Mouse (Mus musculus): ENCODE measurements at regions not wholly inside any gene's neighbourhood (a gene's known extent, or its start where the extent isn't known, plus 50 kb on each side); places are given as distances from the start of the nearest gene placed in this dataset.

DNA sequence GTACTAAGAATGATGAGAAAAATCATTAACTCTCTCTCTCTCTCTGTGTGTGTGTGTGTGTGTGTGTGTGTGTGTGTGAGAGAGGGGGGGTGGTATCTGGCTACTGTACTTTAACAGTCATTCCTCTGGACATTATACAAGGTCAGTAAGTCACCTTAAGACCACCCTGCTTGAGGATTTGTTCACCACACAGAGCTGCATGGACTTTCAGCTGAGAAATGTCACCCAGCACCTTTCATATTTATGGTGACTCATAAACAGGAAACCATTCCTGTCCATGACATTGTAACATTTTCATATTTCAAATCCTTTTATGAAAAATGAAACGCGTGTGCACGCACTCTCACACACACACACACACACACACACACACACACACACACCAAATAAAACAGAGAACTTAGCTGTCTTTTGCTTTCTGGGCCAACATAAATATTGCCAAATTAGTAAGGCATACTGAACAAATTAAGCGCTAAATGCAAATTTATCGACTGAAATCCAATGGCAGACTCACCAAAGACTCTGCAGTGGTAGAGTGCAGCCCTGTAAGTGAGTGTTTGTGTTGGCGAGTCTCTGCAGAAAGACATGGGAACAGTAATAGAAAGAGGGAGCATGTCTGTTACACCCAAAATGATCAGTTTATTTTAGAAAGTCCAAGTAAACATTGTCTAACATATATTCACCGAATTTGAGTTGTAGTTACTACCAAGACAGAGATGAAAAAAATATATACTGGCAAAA, 277.7 kb downstream of the Osr1 start:
- no peak for DNase-seq (ENCODE audit: low spot score)

DNA sequence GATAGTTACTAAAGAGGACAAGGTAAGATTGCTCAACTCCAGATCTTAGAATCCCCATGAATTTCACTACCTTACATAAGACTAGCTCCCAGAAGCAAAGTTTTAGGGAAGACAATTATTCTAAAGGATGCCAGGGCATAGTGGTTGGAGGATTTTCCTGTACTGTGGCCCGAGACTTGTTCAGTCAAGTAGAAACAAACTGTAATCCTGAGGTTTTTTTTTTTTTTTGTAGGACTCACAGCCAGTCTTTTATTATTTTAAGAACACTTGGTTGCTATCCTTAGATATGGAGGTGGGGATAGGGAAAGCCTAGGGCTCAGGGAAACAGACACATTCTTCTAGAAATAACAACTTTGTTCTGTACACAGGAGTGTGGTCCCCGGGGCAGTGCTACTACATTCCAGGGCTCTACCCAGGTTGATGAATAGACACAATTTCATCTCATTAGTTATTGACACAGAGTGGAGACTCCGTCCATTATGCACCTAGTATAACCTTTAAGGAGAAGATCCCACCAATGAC, 285.6 kb downstream of the Osr1 start:
- no peak for DNase-seq (ENCODE audit: low spot score)

DNA sequence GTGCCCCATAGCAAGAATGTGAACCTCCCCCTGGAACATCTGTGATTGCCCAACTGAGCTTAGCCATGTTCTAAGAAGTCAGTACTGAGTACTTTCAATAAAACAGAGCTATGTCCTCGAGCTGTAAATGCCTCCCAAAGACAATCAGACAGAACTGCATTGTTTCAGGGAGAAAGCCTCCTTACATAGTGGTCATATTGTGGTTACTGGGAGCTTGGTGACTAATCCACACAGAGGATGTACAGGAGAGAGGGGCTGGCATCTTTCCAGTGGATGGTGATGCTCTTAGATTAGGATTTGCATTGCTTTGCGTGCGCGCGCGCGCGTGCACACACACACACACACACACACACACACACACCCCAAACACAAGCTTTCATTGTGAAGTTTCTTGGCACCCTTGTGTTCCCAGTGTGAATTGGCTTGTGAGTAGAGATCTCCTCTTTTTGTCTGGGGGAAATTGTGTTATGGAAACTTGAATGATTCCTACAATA, 286.3 kb downstream of the Osr1 start:
- peak; percentile 14 for DNase-seq (ENCODE audit: low spot score)

DNA sequence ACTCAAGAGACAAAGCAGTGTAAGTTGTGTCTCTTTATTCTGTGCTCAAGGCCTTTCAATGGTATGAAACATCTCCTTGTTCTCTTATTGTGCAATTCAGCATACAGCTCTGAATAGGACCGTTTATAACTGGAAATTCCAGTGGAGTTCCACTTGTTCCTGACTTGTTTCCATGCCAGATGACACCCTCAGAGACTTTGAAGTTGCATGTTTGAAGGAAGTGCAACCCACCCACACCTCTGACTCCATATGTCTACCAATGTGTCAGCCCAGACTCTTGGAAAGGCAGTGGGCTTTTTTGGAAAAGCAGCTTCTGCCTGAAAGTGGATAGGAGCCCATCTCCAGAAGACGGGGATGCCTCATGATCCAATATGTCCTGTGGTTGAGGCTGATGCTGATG, 288.1 kb downstream of the Osr1 start:
- DNase-seq (ENCODE audit: low spot score), result no peak

DNA sequence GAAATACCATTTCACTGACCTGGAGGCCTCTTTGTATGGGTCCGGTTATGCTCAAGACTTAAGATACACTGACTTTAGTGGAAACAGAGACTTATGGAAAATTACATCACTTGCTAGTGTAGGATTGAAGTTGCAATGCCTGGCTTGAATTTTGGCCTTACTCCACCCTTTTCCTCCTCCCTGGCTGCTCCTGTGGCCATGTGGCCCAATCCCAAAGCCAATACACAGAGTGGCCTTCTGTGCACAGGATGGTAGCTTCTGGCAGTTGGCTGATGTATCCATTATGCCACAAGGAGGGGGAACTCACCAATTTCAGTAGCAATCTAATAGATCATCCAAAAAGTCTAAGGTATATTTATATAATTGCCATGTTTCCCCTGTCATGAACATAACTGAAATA, 292.4 kb downstream of the Osr1 start:
- DNase-seq (ENCODE audit: low spot score), result no peak

DNA sequence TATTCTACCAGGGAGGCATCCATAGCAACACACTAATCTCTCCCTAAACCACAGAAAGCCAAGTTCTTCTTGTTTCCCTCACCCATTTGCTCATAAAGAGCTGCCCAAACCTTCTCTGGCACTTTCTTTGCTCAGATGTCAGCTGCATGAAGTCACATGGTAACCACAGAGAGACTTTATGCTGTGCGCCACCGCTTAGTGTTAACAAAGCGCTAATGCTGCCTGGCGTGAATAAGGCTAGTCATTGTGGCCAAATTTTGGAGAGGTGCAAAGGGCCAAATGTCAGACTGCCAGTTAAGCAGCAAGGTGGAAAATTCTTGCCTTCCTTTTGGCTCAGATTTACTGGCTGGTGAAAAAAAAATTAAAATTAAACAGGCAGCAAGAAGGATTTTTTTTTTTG, 302.3 kb downstream of the Osr1 start:
- no peak for DNase-seq (ENCODE audit: low spot score)

DNA sequence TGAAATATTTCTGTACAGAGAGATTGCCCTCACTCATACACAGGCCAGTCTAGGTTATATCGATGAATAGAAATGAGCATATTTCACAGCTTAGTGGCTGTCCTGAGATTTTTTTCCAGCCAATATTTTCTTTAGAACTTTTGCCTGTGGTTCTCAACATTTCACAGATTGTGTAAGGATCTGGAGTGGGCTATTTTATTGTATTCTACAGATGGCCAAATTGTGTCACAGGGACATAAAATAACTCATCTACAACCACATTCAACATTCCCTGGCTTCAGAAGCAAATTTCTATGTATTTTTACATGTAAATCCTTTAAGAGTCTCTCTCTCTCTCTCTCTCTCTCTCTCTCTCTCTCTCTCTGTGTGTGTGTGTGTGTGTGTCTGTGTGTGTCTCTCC, 303.3 kb downstream of the Osr1 start:
- DNase-seq (ENCODE audit: low spot score), result no peak

DNA sequence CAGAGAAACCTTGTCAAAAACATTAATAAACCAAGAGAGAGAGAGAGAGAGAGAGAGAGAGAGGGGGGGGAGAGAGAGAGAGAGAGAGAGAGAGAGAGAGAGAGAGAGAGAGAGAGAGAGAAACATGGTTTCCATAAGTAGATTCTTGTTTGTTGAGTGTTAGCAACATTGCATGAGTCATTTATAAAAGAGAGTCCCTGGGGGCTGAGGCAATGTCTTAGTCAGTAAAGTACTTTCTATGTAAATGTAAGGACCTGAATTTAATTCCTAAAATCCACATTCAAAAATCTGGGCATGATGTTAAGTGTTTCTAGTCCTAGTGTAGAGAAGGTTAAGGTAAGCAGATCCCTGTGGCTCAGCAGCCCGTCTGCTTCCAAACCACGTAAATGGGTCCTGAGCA, 304.9 kb downstream of the Osr1 start:
- no peak for DNase-seq (ENCODE audit: low spot score)

DNA sequence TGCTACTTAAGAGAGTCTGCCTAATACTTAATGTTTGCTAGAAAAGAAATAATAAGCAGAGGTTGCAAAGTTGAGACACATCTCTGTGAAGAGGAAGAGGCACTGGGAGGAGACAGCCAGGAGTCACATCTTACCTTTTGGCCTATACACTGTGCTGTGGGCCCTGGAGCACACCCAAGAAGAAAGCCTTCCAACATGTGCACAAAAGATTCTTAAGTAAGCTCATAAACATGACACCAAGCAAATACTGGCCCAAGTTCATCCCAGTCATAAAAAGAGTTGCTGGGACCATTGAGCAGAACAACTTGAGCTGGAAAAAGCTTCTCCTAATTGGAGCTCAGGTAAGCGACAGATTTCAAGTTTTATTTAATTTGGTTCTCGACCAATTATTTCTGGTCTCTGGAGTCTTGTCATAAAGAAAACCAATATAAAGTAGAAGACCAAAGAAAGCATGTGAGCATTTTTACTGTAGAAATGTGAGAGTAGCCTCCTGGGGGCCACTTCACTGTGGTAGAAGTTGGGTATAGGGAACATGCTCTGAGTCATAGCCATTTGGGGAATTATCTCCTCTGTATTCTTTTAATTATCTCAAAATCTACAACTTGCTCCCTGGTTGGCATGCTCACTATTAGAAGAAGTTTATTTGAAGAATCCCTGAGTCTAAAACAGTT, 312.2 kb downstream of the Osr1 start:
- peak; percentile 8 for DNase-seq (ENCODE audit: low spot score)

DNA sequence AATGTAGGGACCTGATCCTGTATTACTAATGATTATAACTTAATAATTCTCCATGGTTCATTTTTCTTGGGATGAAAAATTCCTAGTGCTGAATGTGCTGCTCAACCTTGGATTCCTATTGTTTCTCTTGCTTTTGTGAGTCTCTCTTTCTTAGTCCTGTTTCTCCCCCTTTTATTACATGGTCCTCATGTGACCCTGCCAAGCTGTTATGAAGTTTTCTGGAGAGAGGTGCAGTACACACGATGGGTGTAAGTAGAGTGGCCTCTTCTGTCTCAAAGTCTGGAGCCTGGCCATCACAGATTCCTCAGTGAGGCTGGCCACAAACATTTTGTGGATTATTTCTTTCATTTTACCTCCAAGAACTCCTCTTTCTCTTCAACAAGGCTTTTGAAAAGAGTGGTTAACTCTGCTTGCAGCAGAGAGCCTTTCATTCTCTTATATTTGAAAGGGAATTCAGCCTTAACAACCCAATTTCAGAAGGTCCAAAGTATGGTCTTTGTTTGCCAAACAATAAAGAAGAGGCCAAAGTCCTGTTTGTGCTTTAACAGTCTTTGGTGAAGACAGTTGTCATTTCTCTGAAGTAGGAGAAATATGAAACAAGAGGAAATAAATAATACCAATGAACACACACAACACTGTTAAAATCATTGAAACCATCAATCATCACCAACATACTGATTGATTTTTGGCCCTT, 313.3 kb downstream of the Osr1 start:
- no peak for DNase-seq (ENCODE audit: low spot score)

DNA sequence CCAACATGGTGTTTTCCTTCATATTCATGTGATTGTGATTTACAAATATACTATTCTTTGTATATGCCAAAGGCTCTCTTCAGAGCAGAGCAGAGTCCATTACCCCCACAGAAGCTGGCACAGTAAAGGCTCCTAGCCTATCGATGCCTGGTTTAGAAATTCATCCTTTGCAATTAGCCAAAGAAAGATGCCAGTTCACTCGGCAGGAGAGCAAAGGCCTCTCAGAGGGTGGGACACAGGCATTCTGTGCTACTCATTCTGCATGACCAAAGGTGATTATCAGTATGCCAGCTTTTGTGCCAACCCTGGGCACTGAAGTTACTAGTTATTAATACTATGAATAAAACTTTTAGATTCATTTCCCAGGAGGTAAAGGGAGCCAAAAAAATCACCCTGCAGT, 324.6 kb downstream of the Osr1 start:
- no peak for DNase-seq (ENCODE audit: low spot score)

DNA sequence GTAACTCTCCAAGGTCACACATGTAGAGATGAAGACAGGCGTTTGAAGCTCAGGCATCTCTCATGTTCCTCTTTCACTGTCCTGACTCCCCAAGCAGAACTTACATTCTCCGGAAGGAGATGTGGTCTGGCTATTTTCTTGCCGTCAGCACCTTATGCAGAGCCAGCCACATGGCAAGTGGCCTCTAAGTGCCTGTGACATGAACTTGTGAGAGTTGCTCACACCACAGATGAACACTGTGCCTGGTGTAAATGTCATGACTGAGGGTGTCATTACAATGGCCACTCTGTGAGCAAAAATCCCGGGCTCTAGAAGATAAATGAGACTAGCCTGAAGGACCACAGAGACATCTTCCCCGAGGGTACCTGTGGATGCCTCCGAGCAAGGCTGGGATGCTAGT, 328.1 kb downstream of the Osr1 start:
- DNase-seq (ENCODE audit: low spot score), result no peak

DNA sequence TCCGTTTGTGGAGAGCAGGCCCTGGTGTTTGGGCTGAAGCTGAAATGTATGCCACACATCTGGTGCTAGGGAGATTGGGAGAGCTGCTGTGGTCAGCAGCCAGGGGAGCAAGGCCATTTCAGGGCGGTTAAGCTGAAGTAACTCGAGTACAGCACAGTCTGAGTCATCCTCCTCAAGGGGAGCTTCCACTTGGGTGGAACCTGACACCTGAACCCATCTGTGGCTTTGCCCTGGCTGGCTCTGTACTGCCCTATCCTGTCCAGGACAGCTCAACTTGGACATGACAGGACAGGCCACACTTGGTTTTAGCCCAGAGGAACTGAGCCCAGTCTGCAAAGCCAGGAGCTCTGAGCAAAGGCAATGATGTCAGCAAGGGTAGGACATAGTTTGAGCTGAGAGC, 328.5 kb downstream of the Osr1 start:
- DNase-seq (ENCODE audit: low spot score), result peak; percentile 67

DNA sequence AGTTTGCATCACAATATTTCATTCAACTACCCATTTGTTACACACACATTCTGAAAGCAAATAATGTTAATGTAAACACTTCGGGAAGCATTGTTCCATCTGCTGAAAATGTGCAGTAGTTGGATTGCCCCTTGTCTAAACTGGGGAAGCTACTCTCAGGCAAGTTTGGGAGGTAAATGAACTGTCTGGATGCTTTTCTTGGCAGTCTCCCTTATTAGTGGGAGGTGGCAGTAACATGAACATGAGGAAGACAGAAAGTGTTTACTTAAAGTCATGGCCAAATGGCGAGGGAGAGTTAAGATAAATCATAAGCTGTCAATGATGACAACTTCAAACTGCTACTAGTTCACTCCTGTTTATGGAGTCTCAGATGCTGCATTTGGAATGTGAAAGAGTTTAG, 332.0 kb downstream of the Osr1 start:
- DNase-seq (ENCODE audit: low spot score), result no peak

DNA sequence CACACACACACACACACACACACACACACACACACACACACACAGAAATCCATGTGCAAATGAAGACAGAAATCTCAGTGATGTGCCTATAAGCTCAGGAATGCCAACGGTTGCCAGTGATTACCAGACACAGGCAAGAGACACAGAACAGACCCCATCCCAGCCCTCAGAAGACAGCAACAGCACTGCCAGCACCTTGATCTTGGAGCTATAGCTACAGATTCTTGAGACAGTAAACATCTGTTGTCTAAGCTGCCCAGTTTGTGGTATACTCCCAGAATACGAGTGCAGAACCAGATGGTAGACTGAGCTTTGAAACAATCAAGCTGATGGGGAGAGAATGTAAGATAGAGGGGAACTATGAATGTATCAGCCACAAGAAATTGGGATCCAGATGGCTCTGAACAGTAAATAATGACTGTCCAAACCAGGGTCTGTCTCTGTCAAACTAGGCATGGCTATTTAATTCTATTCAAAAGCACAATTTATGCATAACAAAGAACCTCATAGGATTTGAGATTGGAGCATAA, 333.9 kb downstream of the Osr1 start:
- DNase-seq (ENCODE audit: low spot score), result no peak

DNA sequence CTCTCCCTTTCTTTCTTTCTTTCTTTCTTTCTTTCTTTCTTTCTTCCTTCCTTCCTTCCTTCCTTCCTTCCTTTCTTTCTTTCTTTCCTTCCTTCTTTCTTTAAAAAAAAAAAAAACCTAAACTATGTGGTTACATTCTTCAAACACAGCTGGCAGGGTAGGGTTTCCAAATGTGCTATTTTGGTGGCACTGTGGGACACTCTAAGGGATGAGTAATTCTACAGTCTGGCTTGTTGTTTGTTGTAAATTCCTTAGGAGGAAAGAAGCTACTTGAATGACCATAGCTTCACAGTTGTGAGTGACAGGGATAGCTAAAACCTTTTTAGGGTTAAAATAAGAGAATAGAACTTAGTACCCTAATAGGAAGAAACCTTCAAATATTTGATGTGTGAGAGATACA, 342.4 kb downstream of the Osr1 start:
- no peak for DNase-seq (ENCODE audit: low spot score)

DNA sequence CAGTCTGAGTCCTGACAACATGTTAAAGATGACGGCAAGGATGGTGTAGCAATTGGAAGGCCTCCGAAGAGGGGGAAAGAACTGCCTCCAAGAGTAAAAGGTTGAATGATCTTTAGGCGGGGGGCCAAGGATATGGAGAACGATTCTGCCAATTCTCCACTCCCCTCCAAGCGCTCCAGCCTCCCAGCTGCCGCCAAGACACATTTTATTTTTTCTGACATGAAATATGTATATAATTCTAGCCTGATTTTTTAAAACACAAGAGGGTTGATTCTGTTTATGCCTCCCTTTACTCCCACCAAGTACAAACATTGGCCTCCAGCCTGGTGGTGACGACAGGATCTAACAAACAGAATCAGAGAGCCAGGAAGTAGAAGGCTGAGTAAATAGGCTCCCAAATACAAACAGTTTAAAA, 345.8 kb downstream of the Osr1 start:
- peak; percentile 63 for DNase-seq (ENCODE audit: low spot score)

DNA sequence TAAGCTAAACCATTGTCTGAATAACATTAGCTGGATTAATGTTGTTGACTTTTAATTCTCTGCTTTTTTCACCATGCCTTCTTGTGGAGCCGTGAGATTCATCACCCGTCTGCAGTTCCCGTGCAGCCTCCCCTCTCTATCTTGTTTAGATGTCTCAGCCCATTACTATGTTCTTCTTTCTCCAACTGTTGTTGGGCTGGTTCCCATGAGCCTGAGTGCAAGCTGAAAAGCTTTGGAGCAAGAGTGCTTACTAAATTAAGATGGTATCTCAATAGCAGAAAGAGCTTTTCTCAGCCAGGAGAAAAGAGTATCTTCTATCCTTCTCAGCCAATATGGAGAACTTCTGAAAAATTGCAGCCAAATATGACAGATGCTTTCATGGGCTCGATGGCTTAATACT, 348.1 kb downstream of the Osr1 start:
- no peak for DNase-seq (ENCODE audit: low spot score)

DNA sequence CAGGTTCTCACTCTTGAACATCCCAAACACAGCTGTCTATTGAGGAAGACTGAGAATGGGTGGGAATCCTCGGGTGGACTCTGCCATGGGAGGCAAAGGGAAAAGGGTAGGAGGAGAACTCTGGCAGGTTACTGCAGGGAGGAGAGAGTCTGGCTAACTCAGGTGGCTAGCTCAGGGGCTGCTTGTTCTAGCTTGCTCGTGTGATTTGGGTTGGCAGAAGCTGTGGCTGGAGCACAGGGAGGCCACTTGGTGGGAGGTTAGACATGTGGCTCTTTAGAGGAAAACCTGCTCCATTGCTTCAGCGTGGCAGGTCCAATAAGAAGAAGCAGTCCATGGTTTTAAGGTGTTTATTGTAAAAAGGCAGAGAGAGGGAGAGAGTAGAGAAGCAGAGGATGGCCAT, 349.1 kb downstream of the Osr1 start:
- DNase-seq (ENCODE audit: low spot score), result no peak

DNA sequence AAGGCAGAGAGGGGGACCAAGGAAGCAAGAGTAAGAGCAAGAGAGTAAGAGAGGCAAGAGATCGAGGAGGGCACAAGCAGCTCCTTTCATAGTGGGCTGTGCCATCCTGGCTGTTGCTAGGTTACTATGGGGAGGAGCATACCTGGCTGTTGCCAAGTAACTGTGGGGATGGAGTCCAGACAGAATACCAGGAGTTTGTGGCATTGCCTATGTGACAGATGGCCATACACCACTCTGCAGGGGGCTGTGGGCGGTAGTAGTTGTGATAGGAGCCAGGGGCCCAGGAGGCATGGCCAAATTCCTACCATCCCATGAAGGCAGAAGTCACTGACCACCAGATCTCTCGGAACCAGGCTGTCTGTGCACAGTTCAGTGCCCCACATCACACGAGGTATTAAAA, 349.5 kb downstream of the Osr1 start:
- DNase-seq (ENCODE audit: low spot score), result no peak

DNA sequence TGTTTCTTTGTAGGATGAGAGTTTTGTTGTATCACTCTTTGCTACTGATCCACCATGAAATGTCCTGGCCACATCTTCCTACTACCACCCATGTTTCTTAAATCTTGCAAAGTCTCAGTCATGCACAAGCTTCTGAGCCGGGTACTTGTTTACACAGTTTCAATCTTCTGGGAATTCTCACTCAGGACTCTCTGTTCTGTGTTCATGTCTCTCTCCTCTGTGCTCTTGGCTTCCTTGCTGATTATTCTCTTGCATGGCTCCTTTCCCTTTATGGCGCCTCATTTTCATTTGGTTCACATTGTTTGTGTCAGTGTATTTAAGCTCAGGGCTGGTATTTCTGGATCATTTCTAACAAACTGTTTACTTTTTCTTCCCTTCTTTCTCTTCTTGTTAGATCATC, 350.5 kb downstream of the Osr1 start:
- no peak for DNase-seq (ENCODE audit: low spot score)

DNA sequence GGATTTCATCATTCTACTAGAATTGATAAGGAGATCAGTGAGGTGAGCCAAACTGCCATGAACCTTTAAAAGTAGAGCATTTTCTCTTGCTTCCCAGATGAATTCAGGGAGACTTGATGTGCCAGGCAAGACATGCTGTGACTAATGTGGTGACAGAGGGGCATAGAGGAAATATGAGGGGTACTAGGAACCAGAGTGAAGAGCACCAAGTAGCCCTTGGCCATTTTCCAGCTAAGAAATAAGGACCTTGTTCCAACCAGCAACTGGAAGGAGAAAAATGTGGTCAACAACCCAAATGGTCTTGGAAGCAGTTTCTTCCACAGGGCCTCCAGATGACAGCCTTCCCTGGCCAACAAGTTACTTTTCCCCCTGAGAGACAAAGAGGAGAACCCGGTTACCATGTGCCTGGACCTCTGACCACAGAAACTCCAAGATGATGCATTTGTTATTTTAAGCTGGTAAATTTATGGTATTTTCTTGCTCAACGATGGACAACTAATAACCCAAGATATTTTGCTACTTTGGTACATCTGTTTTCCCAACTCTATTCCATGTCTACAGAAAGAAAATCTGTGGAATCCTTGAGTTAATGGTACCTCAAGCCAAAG, 351.8 kb downstream of the Osr1 start:
- no peak for DNase-seq (ENCODE audit: low spot score)

Data from urinary bladder, postnatal 14 days (tissue).